Mouse (Mus musculus): Measurements from ENCODE around the gene En2. TPM values are rescaled to one million over a fixed set of nuclear protein-coding genes. Genes with fewer than 3 reads are reported as not detected.

The En2 gene
- polyA plus RNA-seq, 1 experiment from 2014 or later = not detected

DNA sequence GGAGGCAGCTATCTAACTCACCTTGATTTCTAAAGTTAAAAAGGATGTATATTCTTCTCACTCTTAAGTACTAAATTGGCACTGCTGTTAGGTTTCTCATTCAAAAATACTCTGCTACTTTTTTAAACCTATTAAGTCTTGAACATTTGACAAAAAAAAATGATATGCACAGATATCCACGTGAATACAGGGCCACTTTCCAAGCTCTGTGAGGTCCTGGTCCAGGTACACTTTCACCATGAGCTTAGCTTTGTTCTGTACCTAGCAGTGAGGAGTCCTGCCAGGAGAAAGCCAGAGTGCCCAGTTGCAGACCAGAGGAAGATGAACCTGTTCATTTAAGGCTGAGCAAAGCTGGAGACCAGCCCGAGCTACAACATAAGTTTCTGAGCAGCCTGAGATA is 47.9 kb downstream of the En2 start:
- Histone ChIP-seq H3K9me3 (no peaks in the 10 kb centered on the region), H3K4me1 (peaks cover 8% of the 10 kb centered on the region), H3K4me2 (no peak overlapping the region), H3K9ac (no peak overlapping the region), H3K36me3 (no peaks in the 10 kb centered on the region), H3K4me3 (no peak overlapping the region), H3K27me3 (peaks cover 90% of the 10 kb centered on the region), H3K27ac (no peak overlapping the region)
- no peak for ATAC-seq (ENCODE audit: insufficient number of reproducible peaks, insufficient read depth, low FRiP score, low TSS enrichment, low read depth)
- 53% methylated on average over 2 of the region's 2 CpGs for WGBS

DNA sequence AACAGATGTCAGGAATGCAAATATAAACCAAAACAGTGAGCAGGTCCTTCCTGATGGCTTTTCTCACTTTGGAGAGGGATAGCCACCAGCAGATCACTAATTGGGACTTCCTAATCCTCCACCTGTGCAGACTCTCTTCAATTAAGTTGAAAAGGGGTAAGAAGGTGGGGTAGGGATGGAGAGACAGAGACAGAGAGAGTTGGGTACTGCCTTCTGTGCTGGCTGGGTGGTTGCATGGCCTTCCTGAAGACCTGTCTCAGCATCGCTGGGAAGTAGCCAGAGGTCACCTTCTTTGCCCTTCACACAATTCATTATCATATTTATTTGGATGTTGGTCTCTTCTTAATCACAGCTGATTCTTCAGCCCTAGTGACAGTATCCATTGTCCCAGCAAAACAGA is 54.1 kb downstream of the En2 start:
- 83% methylated on average over 1 of the region's 1 CpGs for WGBS
- Histone ChIP-seq H3K36me3 (no peaks in the 10 kb centered on the region), H3K27me3 (peaks cover 30% of the 10 kb centered on the region), H3K4me2 (no peak overlapping the region), H3K27ac (no peak overlapping the region), H3K9me3 (no peaks in the 10 kb centered on the region), H3K4me3 (no peak overlapping the region), H3K9ac (no peak overlapping the region), H3K4me1 (no peaks in the 10 kb centered on the region)
- ATAC-seq (ENCODE audit: insufficient number of reproducible peaks, insufficient read depth, low FRiP score, low TSS enrichment, low read depth) = no peak

Other genes starting within 250 kb of the En2 start
- 45.2 and 45.9 TPM in 2 replicates for gene Insig1, start 94.3 kb upstream of the En2 start, polyA plus RNA-seq (2015; fragmentation: Nextera tagmentation; extraction: Ambion mirVana)
- 0.48 and 1.3 TPM in 2 replicates for gene Cnpy1, start 80.1 kb downstream of the En2 start, polyA plus RNA-seq (2015; fragmentation: Nextera tagmentation; extraction: Ambion mirVana)
- 14.1 and 15.2 TPM in 2 replicates for gene Rbm33, start 151.4 kb downstream of the En2 start, polyA plus RNA-seq (2015; fragmentation: Nextera tagmentation; extraction: Ambion mirVana)